Mouse (Mus musculus) bone marrow, adult 2 months (tissue): ENCODE data around the gene Myrfl. TPM values are rescaled to one million over a fixed set of nuclear protein-coding genes. Genes with fewer than 3 reads are reported as not detected.

Experiments
- H3K27ac ChIP-seq: fragments of 200-500 bp; 2 replicates; pipeline ENCODE4 v1.5.1; 2012; ENCODE audit warnings: low read depth, mild to moderate bottlenecking, control low read depth, inconsistent platforms, low read length; ENCODE audit not compliant: control insufficient read depth, poor library complexity, insufficient read depth
- H3K4me1 ChIP-seq: fragments of 200-500 bp; 2 replicates; pipeline ENCODE4 v1.6.1; 2011; ENCODE audit warnings: low read length; ENCODE audit not compliant: control insufficient read depth, insufficient read depth
- H3K4me3 ChIP-seq: fragments of 200-500 bp; replicated peaks from 2 replicates; pipeline ENCODE3; 2011; ENCODE audit warnings: mild to moderate bottlenecking, low read depth, low read length, control low read depth; ENCODE audit not compliant: control insufficient read depth
- CTCF ChIP-seq: fragments of 200-500 bp; IDR thresholded peaks from 2 replicates; pipeline ENCODE4 v1.5.1; 2011; ENCODE audit warnings: low read length, control low read depth; ENCODE audit not compliant: control insufficient read depth, insufficient read depth
- POLR2A ChIP-seq: fragments of 200-500 bp; IDR thresholded peaks from 2 replicates; pipeline ENCODE4 v1.6.1; 2011; ENCODE audit warnings: low read depth, mild to moderate bottlenecking, control low read depth, low read length, borderline replicate concordance; ENCODE audit not compliant: control insufficient read depth
- WGBS: fragments of 180-500 bp; shearing (Covaris S2); methylation state at CpG from one replicate; pipeline ENCODE4 v1.1.7; 2018; 5-methylcytosine and 5-hydroxymethylcytosine counted together
- polyA plus RNA-seq: library from polyadenylated mRNA; stranded (reverse); fragments of >200 nt; gene quantifications from 2 replicates; pipeline ENCODE4 v1.2.4, GENCODE M21; 2011; ENCODE audit warnings: low replicate concordance; ENCODE audit not compliant: missing spikeins, insufficient read depth, insufficient read length

The Myrfl gene
- polyA plus RNA-seq, 1 experiment = not detected

- Histone ChIP-seq H3K4me1 (no peaks in the 10 kb centered on the region; the same call in 1 of the 2 replicates), H3K4me3 (no peak overlapping the region), H3K27ac (no peak overlapping the region)
- TF ChIP-seq POLR2A = no peak
- TF ChIP-seq CTCF = no peak
- 83% methylated on average over 7 of the region's 7 CpGs for WGBS
Measured at GRCm38 (mm10) chr10:116733651-116734050, 163.1 kb downstream of the Myrfl start.

GRCm38 (mm10) chr10:116730033-116730652 lies 166.6 kb downstream of the Myrfl start:
- no peaks in the 10 kb centered on the region for H3K4me1 ChIP-seq
- no peak overlapping the region for H3K4me3 ChIP-seq
- H3K27ac ChIP-seq = no peak overlapping the region
- 76% methylated on average over 10 of the region's 10 CpGs for WGBS
- TF ChIP-seq CTCF (no peak), POLR2A (no peak)

GRCm38 (mm10) chr10:116728860-116729259 lies 167.9 kb downstream of the Myrfl start:
- WGBS = 87% methylated on average over 8 of the region's 10 CpGs

GRCm38 (mm10) chr10:116727702-116728298 lies 168.9 kb downstream of the Myrfl start:
- no peak overlapping the region for H3K27ac ChIP-seq
- TF ChIP-seq CTCF (no peak), POLR2A (no peak)
- 44% methylated on average over 14 of the region's 14 CpGs for WGBS
- no peaks in the 10 kb centered on the region for H3K4me1 ChIP-seq
- no peak overlapping the region for H3K4me3 ChIP-seq

More at GRCm38 (mm10) chr10:116728860-116729259, 167.9 kb downstream of the Myrfl start:
- Histone ChIP-seq H3K4me3 (no peak overlapping the region), H3K27ac (no peak overlapping the region), H3K4me1 (no peaks in the 10 kb centered on the region)
- TF ChIP-seq POLR2A (no peak), CTCF (no peak)

Other genes with a start within 250 kb of the Myrfl start
- gene Rab3ip, start 53.9 kb upstream of the Myrfl start, polyA plus RNA-seq = 8.9 and 10.7 TPM in 2 replicates
- gene Gm10271, start 75.7 kb upstream of the Myrfl start, polyA plus RNA-seq = not detected in 2 replicates
- gene Best3, start 89.4 kb upstream of the Myrfl start, polyA plus RNA-seq = not detected in 2 replicates
- not detected in 2 replicates for gene Lrrc10, start 148.4 kb upstream of the Myrfl start, polyA plus RNA-seq
- gene Cct2, start 166.9 kb upstream of the Myrfl start, polyA plus RNA-seq = 70.5 and 126 TPM in 2 replicates